34 mouse cellular contexts compared by ENCODE assay signal in the genomic region with DNA sequence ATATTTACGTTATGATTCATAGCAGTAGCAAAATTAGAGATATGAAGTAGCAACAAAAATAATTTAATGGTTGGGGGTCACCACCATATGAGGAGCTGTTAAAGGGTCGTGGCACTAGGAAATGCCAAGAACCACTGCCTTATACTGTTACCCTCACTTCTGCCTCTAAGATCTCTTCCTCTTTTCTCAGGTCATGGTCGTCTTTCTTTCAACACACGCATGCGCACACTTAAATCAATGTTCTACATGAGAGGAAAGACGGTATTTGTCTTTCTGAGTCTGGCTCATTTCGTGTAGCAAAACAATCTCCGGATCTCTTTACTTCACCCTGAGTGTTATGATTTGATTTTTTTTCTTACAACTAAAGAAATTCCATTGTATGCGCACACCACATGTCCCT. TPM values are rescaled to one million over a fixed set of nuclear protein-coding genes. Genes with fewer than 3 reads are reported as not detected.
A peak's percentile ranks its signal among the peaks of the same experiment; 100 is the strongest.
DNase-seq lines count a peak whose midpoint lies in the region; ATAC-seq lines count a peak whose summit lies in the region.
"Had no signal": no experiment of that assay in that cellular context is flagged by ENCODE, and none has a peak within 500 bp of the region (broad histone marks: within the 10 kb centered on the region; RNA-seq: fewer than 3 reads in every experiment).

No protein-coding gene starts in this region.

- DNase-seq in spleen, postnatal 36 days (ENCODE audit: low spot score in 2 of 2) = peak; percentile 51 to 70
- DNase-seq in spleen, adult 18-20 months = no peak
- peak; percentile 29 for DNase-seq in T-cell, adult 2 months (ENCODE audit: low spot score)
- no peak for DNase-seq in midbrain, embryonic 14.5 days
- DNase-seq in layer of hippocampus, adult 18-20 months (ENCODE audit: low spot score in 2 of 2) = no peak
- DNase-seq: adrenal gland, adult 8-10 months; adrenal gland, postnatal 25 days; cerebellum, adult 11-12 months; cerebellum, adult 8-10 months; cerebellum, postnatal 10 days; cerebellum, postnatal 36 days; gastrocnemius, postnatal 25 days had no signal

- no peak overlapping the region for H3K27ac ChIP-seq in midbrain, embryonic 14.5 days (replicated peaks; ENCODE audit: low read depth, low read length)
- H3K27ac ChIP-seq: hindbrain, embryonic 10.5 days; hindbrain, embryonic 13.5 days had no signal

- WGBS in midbrain, embryonic 14.5 days = 95% methylated on average over 9 of the region's 9 CpGs

- H3K4me3 ChIP-seq in midbrain, embryonic 14.5 days (replicated peaks; ENCODE audit: low read depth, low read length) = no peak overlapping the region
- H3K4me3 ChIP-seq: hindbrain, embryonic 10.5 days; hindbrain, embryonic 13.5 days had no signal

- H3K9me3 ChIP-seq in midbrain, embryonic 14.5 days (ENCODE audit: control insufficient read depth, low read length) = no peaks in the 10 kb centered on the region
- H3K9me3 ChIP-seq: hindbrain, embryonic 10.5 days; hindbrain, embryonic 13.5 days had no signal

- ATAC-seq in megakaryocyte progenitor cell, adult 5-6 weeks (replicated peaks; ENCODE audit: poor library complexity) = peak; percentile 50; the same call in 1 of the 2 replicates
- no peak for ATAC-seq in midbrain, embryonic 14.5 days (ENCODE audit: low FRiP score, low TSS enrichment)
- ATAC-seq: activated CD4-positive, CD25-positive, alpha-beta regulatory T cell, adult 4 months; CD4-positive, CD25-positive, alpha-beta regulatory T cell, adult 4 months; forebrain, embryonic 14.5 days; hindbrain, embryonic 16.5 days; inflammation-experienced regulatory T-cells, adult 6 months; intestine, postnatal 0 days had no signal

- no peak overlapping the region for H3K9ac ChIP-seq in midbrain, embryonic 14.5 days (replicated peaks; ENCODE audit: low read length)
- H3K9ac ChIP-seq: hindbrain, embryonic 13.5 days had no signal

- no peak overlapping the region for H3K4me2 ChIP-seq in midbrain, embryonic 14.5 days (ENCODE audit: low read length)
- H3K4me2 ChIP-seq: heart, embryonic 11.5 days; hindbrain, embryonic 13.5 days had no signal

- H3K4me1 ChIP-seq in midbrain, embryonic 14.5 days (ENCODE audit: control insufficient read depth, insufficient read depth, low read length) = no peaks in the 10 kb centered on the region; the same call in 1 of the 2 replicates
- H3K4me1 ChIP-seq: hindbrain, embryonic 10.5 days had no signal

- no peaks in the 10 kb centered on the region for H3K27me3 ChIP-seq in midbrain, embryonic 14.5 days (ENCODE audit: control insufficient read depth, insufficient read depth, low read length)
- H3K27me3 ChIP-seq: hindbrain, embryonic 13.5 days had no signal

- no peaks in the 10 kb centered on the region for H3K36me3 ChIP-seq in midbrain, embryonic 14.5 days (ENCODE audit: control insufficient read depth, insufficient read depth, low read length)
- H3K36me3 ChIP-seq: hindbrain, embryonic 10.5 days had no signal

RNA-seq across cellular contexts. Expression of gene Olfr1393, which starts 8.3 kb away (rescaled TPM):
- 0.05 TPM in 2 replicates for total RNA-seq in megakaryocyte progenitor cell, adult 5-6 weeks (2015)
- total RNA-seq in megakaryocyte progenitor cell, adult 5-6 weeks (2017) = not detected in 2 replicates
- 0.22 TPM in 1 of 2 replicates, not detected in the other for polyA plus RNA-seq in midbrain, embryonic 14.5 days (2014; fragmentation: Nextera tagmentation; extraction: Ambion mirVana)
- total RNA-seq in layer of hippocampus, adult 18-20 months (2021) = not detected
- total RNA-seq: adrenal gland, adult 8-10 months; adrenal gland, postnatal 25 days; gastrocnemius, adult 8-10 months; MEL had no signal
- polyA plus RNA-seq: activated CD4-positive, CD25-positive, alpha-beta regulatory T cell, adult 4 months; C2C12; embryonic facial prominence, embryonic 11.5 days; forebrain, embryonic 11.5 days; forebrain, embryonic 14.5 days; heart, embryonic 11.5 days; hindbrain, embryonic 10.5 days; inflammation-experienced regulatory T-cells, adult 6 months; intestine, postnatal 0 days had no signal

RNA-seq across cellular contexts. Expression of gene Olfr1392, which starts 15.3 kb away (rescaled TPM):
- total RNA-seq in megakaryocyte progenitor cell, adult 5-6 weeks (2015) = not detected in 2 replicates
- total RNA-seq in megakaryocyte progenitor cell, adult 5-6 weeks (2017) = not detected in 2 replicates
- polyA plus RNA-seq in midbrain, embryonic 14.5 days (2014; fragmentation: Nextera tagmentation; extraction: Ambion mirVana) = 0.07 TPM in 1 of 2 replicates, not detected in the other
- under 1 TPM in 1 of 2 experiments, not detected in 1; 0.10 TPM for total RNA-seq in layer of hippocampus, adult 18-20 months (2021)
- total RNA-seq: adrenal gland, adult 8-10 months; adrenal gland, postnatal 25 days; gastrocnemius, adult 8-10 months; gastrocnemius, postnatal 25 days; heart, adult 8-10 months; heart, postnatal 25 days; MEL had no signal
- polyA plus RNA-seq: activated CD4-positive, CD25-positive, alpha-beta regulatory T cell, adult 4 months; C2C12; CD4-positive, CD25-positive, alpha-beta regulatory T cell, adult 4 months; embryonic facial prominence, embryonic 11.5 days; forebrain, embryonic 11.5 days; forebrain, embryonic 14.5 days; heart, embryonic 11.5 days; heart, embryonic 14.5 days; heart, postnatal 0 days; hindbrain, embryonic 13.5 days; inflammation-experienced regulatory T-cells, adult 6 months had no signal

RNA-seq across cellular contexts. Expression of gene Mgat1, which starts 25.8 kb away (rescaled TPM):
- 36.3 and 40.9 TPM in 2 replicates for total RNA-seq in megakaryocyte progenitor cell, adult 5-6 weeks (2015)
- 54.2 and 61.9 TPM in 2 replicates for total RNA-seq in megakaryocyte progenitor cell, adult 5-6 weeks (2017)
- polyA plus RNA-seq in midbrain, embryonic 14.5 days (2014; fragmentation: Nextera tagmentation; extraction: Ambion mirVana) = 27.0 and 27.9 TPM in 2 replicates
- 10 to 100 TPM; 56.0 to 60.7 TPM for total RNA-seq in layer of hippocampus, adult 18-20 months (2021)

RNA-seq across cellular contexts. Expression of gene Olfr10, which starts 34.8 kb away (rescaled TPM):
- total RNA-seq in megakaryocyte progenitor cell, adult 5-6 weeks (2015) = not detected in 2 replicates
- total RNA-seq in megakaryocyte progenitor cell, adult 5-6 weeks (2017) = not detected in 2 replicates
- polyA plus RNA-seq in midbrain, embryonic 14.5 days (2014; fragmentation: Nextera tagmentation; extraction: Ambion mirVana) = not detected in 2 replicates
- total RNA-seq in layer of hippocampus, adult 18-20 months (2021) = not detected
- total RNA-seq: adrenal gland, adult 8-10 months; adrenal gland, postnatal 25 days; gastrocnemius, adult 8-10 months; gastrocnemius, postnatal 25 days; heart, adult 8-10 months; heart, postnatal 25 days; MEL had no signal
- polyA plus RNA-seq: activated CD4-positive, CD25-positive, alpha-beta regulatory T cell, adult 4 months; brain, embryonic 14.5 days; C2C12; CD4-positive, CD25-positive, alpha-beta regulatory T cell, adult 4 months; embryonic facial prominence, embryonic 11.5 days; embryonic facial prominence, embryonic 14.5 days; forebrain, embryonic 11.5 days; forebrain, embryonic 14.5 days; gonadal fat pad, adult 2 months; heart, embryonic 11.5 days; heart, embryonic 14.5 days; heart, postnatal 0 days; hindbrain, embryonic 10.5 days; hindbrain, embryonic 13.5 days; hindbrain, embryonic 16.5 days; inflammation-experienced regulatory T-cells, adult 6 months; intestine, postnatal 0 days had no signal

RNA-seq across cellular contexts. Expression of gene Olfr1391, which starts 52.8 kb away (rescaled TPM):
- not detected in 2 replicates for total RNA-seq in megakaryocyte progenitor cell, adult 5-6 weeks (2015)
- total RNA-seq in megakaryocyte progenitor cell, adult 5-6 weeks (2017) = not detected in 2 replicates
- polyA plus RNA-seq in midbrain, embryonic 14.5 days (2014; fragmentation: Nextera tagmentation; extraction: Ambion mirVana) = not detected in 2 replicates
- total RNA-seq in layer of hippocampus, adult 18-20 months (2021) = not detected
- total RNA-seq: adrenal gland, adult 8-10 months; adrenal gland, postnatal 25 days; gastrocnemius, adult 8-10 months; gastrocnemius, postnatal 25 days; heart, adult 8-10 months; heart, postnatal 25 days; MEL had no signal
- polyA plus RNA-seq: activated CD4-positive, CD25-positive, alpha-beta regulatory T cell, adult 4 months; brain, embryonic 14.5 days; C2C12; CD4-positive, CD25-positive, alpha-beta regulatory T cell, adult 4 months; embryonic facial prominence, embryonic 11.5 days; embryonic facial prominence, embryonic 14.5 days; forebrain, embryonic 11.5 days; forebrain, embryonic 14.5 days; gonadal fat pad, adult 2 months; heart, embryonic 11.5 days; heart, embryonic 14.5 days; heart, postnatal 0 days; hindbrain, embryonic 10.5 days; hindbrain, embryonic 13.5 days; hindbrain, embryonic 16.5 days; inflammation-experienced regulatory T-cells, adult 6 months; intestine, postnatal 0 days had no signal

Comparison
In these comparisons a context has a peak if more than half of its experiments do, and no peak if none do; other contexts are left out.
1. DNase-seq: peak in spleen, postnatal 36 days (2 of 2) and T-cell, adult 2 months (single experiment); none in spleen, adult 18-20 months (0 of 2), midbrain, embryonic 14.5 days (single experiment) and layer of hippocampus, adult 18-20 months (0 of 2).